Mouse (Mus musculus) embryo, embryonic 11.5 days (tissue): Measurements from ENCODE around the gene Tmem51.
"Not testable (repeated sequence)": the region's sequence is repeated elsewhere in the genome, so short reads cannot be mapped to it uniquely, and the experiment has no call there.

Experiments
- DNase-seq: peaks from one replicate; pipeline ENCODE4 v3.0.0-alpha.2; 2012; ENCODE audit warnings: low read depth, low spot score

The Tmem51 gene

DNA sequence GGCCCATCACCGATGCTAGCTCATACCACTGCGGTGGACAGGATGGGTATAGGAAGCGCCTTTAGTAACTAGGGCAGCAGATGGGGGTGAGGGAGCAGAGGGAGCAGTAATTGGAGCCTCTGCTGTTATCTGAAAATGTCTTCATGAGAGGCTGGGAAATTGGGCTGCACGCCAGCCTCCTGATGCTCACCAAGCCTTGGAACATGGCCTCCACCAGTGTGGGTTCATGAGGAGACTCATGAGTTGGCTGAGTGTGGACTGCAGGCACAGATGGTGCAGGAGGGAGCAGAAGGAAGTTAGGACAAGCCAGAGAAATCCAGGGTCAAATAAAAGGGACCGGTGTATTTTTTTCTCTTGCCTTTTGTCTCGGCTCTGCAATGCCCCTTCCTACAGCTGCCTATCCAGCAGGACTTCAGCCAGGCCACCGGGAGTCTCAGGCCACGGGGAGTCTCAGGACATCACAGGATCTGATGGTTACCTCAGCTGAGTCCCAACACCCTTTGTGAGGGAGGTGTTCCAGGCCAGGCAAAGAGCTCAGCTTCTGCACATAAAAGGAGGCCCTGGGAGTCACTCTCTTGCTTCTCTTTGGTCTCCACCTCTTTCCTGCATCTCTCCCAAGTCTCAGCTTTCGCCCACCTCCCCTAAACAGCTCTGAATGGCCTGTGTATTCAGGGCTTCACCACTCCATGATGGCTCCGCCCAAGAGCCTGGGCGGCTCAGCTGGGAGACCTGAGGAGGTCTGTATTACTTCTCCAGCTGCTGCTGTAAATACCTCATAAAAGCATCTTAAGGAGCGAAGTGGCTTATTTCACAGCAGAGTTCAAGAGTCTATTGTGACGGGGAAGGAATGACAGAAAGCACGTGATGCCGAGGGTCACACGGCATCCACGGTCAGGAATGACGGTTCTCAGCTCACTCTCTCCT lies 23.4 kb downstream of the Tmem51 start:
- no peak for DNase-seq

DNA sequence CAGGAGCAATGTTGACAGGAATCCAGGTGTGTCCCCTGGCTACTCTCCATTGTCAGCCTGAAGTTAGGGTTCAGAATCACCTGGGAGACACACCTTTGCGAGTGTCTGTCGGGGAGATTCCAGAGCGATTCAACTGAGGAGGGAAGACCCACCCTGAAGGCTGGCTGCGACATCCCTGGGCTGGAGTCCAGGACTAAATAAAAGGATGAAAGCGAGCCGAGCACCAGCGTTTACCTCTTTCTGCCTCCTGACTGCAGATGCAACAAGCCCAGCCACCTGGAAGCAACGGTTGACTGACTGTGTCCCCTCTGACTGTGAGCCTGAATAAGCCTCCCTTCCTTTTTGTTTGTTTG lies 24.3 kb downstream of the Tmem51 start:
- no peak for DNase-seq

DNA sequence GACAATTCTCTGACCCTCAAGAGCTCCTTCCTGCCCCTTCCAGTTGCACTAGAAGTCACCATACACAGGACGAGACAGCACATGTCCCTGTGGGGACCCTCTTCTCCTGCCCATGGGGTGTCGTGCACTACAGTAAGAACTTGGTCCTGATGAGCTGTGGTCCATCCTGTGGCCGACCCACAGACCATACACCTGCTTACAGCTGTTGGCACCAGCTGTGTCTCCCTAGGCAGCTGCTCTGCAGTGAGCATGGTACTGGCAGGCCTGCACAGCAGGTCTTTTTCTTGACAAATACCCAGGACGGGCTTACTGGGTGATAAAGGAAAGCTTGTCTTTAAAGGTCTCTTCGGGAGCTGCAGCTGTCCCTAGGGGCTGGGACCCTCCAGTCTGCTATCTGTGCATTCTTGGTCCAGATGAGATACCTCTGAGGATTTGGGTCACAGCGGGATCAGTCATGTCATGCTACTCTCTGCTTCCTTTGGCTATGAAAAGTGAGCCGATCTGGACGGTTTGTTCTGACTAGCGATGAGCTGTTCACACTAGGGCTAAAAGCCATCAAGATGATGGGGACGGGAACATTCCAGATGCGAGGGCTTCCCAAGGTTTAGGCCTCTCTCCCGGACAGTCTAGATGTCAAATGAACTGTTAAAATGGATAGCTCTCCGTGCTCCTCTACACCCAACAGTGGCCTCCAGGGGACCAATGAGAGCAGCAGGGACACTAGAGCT lies 24.8 kb downstream of the Tmem51 start:
- DNase-seq = no peak

DNA sequence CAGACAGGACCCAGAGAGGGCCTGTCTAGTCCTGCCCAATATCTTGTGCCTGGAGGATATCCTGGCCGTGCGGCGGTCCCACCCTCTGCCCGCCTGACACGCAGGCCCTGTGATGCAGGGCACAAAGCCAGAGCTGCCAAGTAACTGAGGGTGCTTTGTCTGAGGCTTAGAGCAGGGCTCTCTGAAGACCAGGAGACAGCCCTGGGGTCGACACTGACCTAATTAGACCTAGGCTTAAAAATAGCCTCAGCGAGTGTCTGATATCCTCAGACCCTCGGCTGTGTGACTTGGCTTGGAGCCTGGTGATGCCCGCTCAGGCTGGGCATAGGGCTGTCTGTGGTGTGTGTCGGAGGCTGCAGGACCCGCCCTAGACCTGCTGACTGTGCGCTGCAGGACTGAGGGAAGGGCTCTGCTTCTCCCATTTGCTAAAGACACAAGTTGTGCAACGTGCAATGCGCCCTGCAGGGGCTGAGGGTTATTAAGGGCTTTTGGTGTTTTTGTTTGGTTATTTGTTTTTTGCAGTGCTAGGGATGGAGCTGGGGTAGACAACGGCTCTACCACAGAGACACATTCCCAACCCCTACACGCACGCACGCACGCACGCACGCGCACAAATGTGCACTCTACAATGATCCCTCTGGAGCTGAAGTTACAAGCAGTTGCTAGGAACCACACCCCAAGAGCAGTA lies 26.4 kb downstream of the Tmem51 start:
- DNase-seq = no peak

DNA sequence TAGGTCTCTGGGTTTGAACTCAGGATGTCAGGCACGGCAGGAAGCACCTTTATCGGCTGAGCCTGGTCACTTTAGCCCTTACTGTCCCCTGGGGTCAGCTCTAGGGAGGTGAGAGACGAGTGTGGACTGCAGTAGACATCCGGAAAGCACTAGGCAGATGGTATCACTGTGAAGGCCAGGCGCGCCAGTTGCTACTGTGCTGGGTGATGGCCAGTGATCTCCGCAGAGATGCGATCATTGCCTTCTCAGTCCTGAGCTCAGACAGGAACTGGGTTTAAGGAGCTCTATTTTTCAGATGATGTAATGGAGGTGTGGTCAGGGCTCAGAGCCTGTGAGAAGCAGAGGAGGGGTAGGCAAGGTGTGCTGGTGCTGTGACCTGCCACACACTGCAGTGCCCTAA lies 28.5 kb downstream of the Tmem51 start:
- no peak for DNase-seq

DNA sequence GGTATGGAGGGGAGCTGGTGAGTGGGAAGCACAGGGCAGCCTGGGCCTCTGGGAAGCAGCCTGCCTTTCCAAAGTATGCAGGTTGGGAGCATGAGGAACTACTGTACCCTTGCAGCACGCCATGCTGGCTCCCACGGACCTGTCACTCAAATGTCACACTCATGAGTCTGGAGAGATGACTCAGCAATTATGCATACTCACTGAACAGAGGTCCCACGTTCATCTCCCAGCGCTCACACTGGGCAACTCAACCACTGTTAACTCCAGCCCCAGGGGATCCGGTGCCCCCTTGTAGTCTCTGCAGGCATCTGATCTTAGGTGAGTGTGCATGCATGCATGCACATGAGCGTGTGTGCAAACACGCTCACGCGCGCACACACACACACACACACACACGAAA lies 29.5 kb downstream of the Tmem51 start:
- DNase-seq = no peak

DNA sequence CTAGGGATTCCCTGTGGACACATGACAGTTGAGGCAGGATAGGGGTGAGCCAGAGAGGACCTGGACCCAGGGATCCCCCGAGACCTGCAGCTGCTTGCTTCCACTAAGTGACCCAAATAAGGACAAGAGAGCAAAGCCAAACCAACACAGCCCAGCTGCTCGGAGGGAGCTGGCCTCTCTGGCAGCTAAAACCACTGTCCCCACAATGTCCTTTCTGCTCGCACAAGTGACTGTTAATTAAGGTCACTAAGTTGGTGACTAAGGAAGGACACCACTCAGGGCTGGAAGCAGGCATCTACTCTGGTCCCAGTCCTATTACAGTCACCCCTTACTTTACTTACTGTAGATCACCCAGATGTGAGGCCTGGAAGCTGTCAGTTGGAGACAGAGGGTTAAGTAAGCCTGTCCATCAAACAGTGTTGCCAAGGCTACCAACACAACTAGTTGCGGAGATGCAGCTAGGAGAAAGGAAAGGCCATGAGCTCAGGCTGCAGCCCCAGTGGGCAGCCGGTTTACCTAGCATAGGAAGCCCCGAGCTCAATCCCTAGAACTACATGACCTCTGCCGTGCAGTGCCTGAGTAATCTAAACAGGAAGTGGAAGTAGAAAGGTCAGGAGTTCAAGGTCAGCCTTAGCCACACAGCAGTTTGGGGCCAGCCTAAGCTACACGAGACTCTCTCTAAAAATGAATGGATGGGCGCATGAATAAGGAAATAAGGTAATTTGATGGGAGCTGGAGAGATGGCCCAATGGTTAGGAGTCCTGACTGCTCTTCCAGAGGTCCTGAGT lies 30.2 kb downstream of the Tmem51 start:
- DNase-seq = no peak

DNA sequence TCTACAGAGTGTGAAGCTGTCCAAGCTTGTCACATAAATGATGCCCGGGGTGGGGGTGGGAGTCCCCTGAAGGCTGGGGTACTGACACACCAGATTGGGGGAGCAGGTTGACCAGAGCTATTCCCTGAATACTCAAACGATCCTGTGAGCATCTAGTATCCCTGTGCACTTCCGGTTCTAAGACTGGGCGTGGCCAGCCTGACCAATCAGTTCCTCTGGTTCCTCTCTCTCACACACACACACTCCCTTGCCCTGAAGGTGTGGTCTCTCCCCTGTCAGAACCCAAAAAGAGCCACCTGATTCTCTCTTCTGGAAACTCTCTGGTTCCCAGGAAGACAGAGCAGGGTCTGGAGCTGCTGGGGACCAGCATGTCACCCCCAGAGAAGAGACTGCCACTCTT lies 30.8 kb downstream of the Tmem51 start:
- no peak for DNase-seq

DNA sequence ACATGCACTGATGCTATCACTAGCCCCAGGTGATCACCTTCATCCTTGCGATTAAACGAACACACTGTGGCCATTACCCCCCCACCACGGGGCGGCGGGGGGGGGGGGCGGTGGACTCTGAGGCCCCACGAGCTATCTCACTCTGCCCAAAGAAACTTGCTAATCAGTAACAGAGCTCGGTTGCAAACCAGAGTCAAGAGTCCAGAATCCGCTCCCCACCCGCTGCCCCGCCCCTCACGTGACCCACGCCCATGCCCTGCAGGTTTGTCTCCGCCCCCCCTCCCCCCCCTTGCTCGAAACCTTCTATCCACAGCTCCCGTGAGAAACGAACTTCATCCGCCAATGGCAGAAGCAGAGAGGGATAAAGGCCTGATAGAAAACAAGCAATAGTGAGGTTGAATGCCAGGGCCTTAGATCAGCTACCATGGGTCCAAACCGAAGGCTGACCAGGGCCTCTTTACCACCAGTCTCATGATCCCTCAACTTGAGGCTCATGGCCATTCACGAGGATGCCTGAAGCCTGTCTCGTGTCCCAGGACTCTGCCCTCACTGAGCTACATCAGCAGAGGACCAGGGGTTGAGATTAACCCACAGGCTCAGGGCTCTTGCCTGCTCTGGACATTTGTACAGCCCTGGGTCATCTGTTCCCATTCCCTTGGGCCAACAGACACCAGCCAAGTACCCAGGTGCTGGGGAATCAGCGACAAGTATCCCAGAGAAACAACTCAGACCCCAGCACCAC lies 31.5 kb downstream of the Tmem51 start:
- DNase-seq = no peak

DNA sequence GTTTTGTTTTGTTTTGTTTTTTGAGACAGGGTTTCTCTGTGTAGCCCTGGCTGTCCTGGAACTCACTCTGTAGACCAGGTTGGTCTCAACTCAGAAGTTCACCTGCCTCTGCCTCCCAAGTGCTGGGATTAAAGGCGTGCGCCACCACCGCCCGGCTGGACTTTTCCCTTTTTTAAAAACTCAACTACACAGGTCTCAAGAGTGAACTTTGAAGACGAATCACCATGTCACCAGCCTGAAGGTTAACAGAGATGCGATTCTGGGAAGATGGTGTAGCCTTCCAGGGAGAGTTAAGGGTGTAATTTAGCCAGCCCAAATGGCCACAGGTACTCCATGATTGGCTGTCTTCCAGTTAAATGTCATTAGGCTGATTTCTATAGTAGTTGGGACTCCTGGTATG lies 32.2 kb downstream of the Tmem51 start:
- not testable (repeated sequence) for DNase-seq

DNA sequence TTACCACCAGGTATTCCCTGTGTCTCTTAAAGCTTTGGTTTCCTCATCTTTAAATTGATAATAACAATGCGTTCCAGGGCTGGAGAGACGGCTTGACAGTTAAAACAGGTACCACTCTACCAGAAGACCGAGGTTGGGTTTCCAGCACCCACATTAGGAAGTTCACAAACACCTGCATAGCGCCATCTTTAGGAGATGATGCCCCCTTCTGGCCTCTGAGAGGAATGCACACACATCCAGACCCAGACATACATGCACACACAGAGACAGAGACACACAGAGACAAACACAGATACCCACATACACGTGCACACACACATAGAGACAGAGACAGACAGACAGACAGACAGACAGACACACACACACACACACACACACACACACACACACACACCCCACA lies 34.1 kb downstream of the Tmem51 start:
- no peak for DNase-seq

DNA sequence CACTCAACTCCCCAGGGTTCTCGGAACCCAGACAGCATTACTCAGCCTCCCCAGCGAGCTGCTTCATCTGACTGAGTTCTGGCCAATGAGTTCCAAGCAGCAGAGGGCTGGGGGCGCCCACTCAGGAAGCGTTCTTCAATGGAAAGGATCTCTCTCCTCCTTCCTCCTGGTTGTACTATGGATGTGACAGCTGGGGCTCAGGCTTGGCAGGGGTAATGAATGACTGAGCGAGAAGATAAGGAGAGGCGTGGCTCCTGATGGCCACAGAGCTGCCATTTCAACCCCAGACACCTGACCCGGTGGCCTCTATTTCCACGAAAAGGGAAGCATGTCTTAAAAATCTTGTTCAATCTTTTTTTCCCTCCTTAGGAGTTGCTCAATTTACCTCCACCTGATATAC lies 35.7 kb downstream of the Tmem51 start:
- no peak for DNase-seq

DNA sequence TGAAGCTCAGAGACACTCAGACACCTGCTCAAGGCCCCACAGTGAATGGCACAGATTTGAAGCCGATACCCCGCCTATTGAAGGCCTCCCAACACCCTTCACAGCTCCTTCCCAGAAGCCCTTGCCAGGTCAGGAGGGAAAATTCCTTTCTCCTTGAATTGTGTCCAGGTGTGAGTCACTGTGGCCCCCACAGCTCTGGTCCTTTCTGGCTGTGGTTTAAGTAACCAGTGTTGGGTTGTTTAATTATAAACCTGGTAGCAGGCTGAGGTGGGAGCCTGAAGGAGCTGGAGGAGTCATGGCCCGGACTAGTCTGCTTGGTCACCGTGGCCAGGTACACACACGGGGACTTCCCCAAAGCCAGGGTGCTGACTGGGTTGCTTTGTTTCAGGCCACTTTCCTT lies 37.1 kb downstream of the Tmem51 start:
- no peak for DNase-seq

DNA sequence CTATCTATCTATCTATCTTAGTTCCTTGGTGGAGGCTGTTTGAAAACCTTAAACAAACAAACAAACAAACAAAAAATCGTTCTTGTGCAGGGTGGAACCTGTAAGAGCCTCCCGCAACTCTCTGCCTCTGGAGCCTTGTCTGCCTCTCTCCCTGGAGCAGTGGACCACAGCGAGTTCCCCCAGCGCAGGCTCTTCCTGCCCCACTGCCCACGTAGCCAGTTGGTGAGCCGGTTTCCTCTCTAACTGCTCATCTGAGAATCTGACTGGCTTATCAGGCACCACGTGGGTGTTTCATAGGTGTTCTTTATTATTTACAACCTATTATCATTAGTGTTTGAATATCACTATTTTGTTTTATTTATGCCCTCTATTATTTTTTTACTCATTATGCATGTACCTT lies 37.6 kb downstream of the Tmem51 start:
- no peak for DNase-seq

DNA sequence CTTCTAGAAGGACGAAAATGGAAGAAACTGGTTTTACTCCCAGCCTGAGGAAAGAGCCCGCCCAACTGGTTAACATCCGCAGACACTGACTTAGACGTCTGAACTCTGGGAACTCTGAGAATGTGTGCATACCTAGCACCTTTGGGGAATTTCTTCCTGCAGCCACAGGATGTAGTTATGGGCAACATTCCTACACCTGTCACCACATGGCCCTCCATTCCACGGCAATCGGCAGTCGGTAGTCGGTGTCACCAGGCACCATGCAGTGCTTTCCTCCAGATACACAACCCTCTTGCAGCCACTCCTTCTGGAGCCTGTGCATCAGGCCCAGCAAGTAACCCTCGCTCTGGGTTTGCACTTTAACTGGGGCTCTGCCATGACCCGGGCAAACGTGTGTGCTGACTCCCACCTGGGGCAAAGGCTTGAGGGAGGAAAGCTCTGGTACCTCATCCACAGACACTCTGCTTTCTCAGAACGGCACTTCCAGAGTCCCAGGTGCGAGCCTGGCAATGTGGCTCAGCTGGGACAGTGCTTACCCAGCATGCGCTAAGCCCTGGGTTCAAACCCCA lies 38.4 kb downstream of the Tmem51 start:
- no peak for DNase-seq

DNA sequence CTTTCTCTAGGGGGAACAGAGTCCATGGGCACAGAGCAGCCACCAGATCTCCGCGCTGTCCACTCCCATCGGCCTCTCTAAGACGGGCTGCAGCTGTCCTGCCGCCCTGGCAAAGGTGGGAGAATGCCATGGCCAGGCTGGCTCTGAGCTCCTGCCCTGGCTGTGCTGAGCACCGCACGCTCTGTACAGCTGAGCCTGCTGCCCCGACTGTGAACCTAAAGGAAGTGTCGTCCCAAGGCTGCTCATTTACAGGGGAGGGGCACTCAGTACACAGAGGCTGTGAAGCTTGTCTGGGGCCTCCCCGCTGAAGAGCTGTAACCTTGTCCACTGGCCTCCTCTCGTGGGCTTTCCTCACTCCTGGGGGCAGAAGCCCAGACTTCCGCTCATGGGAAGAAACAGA lies 39.7 kb downstream of the Tmem51 start:
- no peak for DNase-seq

DNA sequence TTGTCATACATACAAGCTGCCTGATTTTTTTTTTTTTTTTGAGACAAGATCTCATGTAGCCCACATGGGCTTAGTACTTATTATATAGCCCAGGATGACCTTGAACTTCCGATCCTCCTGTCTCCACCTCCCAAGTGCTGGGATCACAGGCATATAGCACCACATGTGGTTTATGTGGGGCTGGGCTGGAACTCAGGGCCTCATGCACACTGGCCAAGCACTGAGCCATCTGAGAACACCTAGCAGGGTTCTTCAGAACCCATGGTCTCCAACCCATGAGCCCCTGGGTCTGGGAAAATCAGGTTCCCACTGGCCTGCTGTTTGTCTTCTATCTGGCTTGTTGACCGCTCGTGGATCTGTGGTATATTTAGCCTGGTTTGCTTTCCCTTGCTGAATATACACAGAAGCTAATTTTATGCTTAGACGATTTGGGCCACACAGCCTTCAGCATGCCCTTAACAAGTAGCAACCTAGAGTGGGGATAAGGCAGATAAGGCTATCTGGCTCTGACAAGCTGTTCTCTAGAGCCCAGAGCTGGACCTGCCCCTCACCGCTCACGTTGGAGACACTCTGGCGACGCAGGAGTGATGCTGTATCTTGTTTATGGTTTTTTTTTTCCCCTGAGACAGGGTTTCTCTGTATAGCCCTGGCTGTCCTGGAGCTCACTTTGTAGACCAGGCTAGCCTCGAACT lies 44.3 kb downstream of the Tmem51 start:
- no peak for DNase-seq

DNA sequence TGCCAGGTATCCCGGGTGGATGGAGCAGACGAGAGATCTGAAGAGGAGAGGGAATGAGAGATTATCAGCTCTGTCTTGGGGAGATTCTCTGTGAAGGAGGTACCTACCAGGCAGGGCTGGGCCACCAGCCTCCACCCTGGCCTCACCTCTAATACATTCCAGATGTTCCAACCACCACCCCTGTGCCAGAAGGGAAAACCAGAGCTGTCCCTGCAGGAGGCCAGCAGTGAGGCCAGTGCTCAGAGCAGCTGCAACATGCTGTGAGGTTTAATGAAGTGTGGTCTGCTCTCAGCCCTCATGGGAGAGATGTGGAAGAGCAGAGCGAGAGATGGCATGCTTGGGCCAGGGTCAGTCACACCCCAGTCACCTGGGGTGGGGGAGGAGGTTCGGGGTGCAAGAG lies 46.2 kb downstream of the Tmem51 start:
- peak; percentile 31 for DNase-seq

DNA sequence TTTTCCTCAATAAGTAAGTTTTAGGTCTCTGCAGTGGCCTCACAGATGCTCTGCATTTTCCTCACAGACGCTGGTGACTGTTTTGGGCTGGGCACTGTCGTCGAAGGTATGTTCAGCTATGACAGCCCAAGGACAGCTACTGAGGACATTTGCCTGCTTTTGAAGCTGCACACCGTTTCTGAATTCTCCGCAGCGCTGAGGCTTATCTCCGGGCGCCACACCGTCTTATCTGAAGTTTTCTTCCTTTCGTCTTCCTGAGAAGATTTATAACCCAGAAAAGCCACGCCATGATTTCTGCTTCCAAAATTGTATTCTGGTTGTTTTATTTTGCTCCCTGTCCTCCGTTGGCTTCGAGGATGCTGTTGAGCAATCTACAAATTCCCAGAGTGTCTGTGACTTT lies 55.6 kb downstream of the Tmem51 start:
- DNase-seq = no peak

DNA sequence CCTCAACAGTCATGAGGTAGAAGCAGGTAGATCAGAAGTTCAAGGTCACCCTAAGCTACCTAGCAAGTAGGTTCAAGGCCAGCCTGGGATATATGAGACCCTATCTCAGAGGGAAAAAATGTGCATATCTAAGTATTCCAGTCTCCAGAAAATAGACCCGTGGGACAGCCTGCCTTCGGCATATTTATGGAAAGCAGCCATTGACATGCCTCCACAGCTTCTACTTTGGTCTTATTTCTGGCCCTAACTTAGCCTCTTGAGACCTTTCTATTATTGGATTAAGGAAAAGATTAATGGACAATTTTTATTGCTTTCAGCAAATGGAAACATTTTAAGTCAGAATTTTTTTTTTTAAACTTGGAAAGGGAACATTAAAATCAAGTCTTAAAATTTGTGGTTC lies 57.1 kb downstream of the Tmem51 start:
- DNase-seq = no peak
